Mouse (Mus musculus): ENCODE results near the gene Tanc2.

DNA sequence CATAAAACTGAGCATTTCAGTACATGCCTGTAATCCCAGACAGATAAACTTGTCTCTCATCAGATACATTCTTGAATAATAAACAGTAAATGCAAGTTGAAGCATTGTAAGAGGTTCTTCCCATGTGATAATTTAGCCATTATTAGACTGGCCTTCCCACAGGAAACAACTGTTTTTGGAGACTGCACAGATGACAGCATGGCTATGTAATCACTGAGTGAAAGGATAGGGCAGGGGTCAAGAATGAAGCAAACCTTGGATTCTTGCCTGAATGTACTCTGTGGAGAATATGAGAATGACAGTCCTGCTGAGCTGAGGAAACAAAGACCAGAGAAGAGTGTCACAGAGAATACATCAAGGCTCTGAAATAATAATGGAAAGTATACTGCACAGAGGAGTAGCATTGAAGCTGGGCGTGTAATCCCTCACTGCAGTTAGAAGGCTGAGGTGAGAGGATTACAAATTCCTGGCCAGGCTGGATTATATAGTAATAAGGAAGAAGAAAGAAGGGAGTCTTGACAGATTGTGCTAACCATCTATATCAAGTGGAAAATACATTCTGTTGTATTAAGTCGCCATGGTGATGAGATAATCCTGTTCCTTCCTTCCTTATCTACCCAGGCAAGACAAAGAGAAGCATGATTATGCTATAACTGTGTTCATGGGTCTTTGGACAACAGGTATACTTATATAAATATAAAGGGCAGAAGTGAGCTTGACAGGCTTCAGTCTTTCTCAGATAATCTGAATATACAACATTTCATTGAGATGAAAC, 159.7 kb downstream of the Tanc2 start:
- no peak for TF ChIP-seq CTCF (IDR thresholded peaks at IDR 0.05)
- peak; percentile 47 for TF ChIP-seq EP300 (IDR thresholded peaks at IDR 0.05)

All from lung, postnatal 0 days (tissue).